Mouse (Mus musculus) kidney, adult 8-10 months (tissue): Measurements from ENCODE around the gene Gm525.

ENCODE experiments used
- DNase-seq, 2 experiments: peaks; one replicate each; pipeline ENCODE4 v3.0.0; 2022

The Gm525 gene

GRCm38 (mm10) chr11:89098930-89099329 is 25.3 kb downstream of the Gm525 start:
- DNase-seq, result no peak

- DNase-seq, result peak; percentile 70 to 87
These were observed 26.8 kb downstream of the Gm525 start for GRCm38 (mm10) chr11:89100403-89100802.

- DNase-seq, result peak; percentile 49 to 59
These were observed 27.2 kb downstream of the Gm525 start for GRCm38 (mm10) chr11:89100826-89101321.

- peak; percentile 19 to 29 for DNase-seq
These were observed 29.5 kb downstream of the Gm525 start for GRCm38 (mm10) chr11:89103166-89103565.

GRCm38 (mm10) chr11:89105211-89105610 is 31.6 kb downstream of the Gm525 start:
- no peak for DNase-seq

- DNase-seq, result no peak
These were observed 32.2 kb downstream of the Gm525 start for GRCm38 (mm10) chr11:89105823-89106222.

GRCm38 (mm10) chr11:89107180-89107807 is 33.7 kb downstream of the Gm525 start:
- DNase-seq, result no peak

GRCm38 (mm10) chr11:89124411-89124810 is 50.8 kb downstream of the Gm525 start:
- DNase-seq, result peak; percentile 10 to 24

GRCm38 (mm10) chr11:89130856-89131255 is 57.2 kb downstream of the Gm525 start:
- no peak for DNase-seq

- DNase-seq, result no peak
These were observed 58.8 kb downstream of the Gm525 start for GRCm38 (mm10) chr11:89132406-89132805.

GRCm38 (mm10) chr11:89134211-89134610 is 60.6 kb downstream of the Gm525 start:
- no peak for DNase-seq

- no peak for DNase-seq
These were observed 64.3 kb downstream of the Gm525 start for GRCm38 (mm10) chr11:89137915-89138314.
